Mouse (Mus musculus) layer of hippocampus, postnatal 14 days (tissue): ENCODE measurements around the gene Efr3b. TPM values are rescaled to one million over a fixed set of nuclear protein-coding genes. Genes with fewer than 3 reads are reported as not detected.
"Not testable (repeated sequence)": the region's sequence is repeated elsewhere in the genome, so short reads cannot be mapped to it uniquely, and the experiment has no call there.

Source experiments
- DNase-seq, 2 experiments: peaks; one replicate each; pipeline ENCODE4 v3.0.0; 2021 to 2022; ENCODE audit warnings: low spot score in 2 of 2, mixed read lengths in 1 of 2
- total RNA-seq, 2 experiments: library from RNA; stranded (reverse); gene quantifications; 2 replicates each; pipeline ENCODE4 v1.2.3; 2021

Gene Efr3b
- total RNA-seq, 2 experiments from 2014 or later, result 108 to 115 TPM

GRCm38 (mm10) chr12:3983736-3984135, 55.0 kb downstream of the Efr3b start:
- peak; percentile 80 to 87 for DNase-seq

DNA sequence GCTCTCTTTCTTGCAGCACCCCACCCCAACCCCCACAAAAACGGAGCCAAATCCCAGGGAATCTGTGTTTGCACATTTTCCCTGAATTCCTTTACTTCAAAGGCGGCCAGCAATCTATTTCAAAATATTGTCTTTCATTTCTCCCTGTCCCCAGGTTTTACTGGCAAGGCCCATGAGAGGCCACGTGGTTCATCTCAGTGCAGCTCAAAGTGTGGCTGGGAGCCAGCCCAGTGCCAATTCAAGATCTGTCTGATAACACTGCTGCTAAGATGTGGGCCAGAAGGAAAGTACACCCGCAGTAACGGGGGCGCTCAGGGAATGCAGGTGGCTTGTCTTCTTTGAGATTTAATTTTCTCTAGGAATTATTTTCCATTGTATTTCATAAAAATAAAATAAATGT, 56.5 kb downstream of the Efr3b start:
- DNase-seq, result peak in 1 of 2 experiments; percentile 36

GRCm38 (mm10) chr12:3981350-3982131, 57.2 kb downstream of the Efr3b start:
- peak; percentile 63 to 84 for DNase-seq

- DNase-seq, result no peak
Observed at GRCm38 (mm10) chr12:3980991-3981349, 57.7 kb downstream of the Efr3b start.

DNA sequence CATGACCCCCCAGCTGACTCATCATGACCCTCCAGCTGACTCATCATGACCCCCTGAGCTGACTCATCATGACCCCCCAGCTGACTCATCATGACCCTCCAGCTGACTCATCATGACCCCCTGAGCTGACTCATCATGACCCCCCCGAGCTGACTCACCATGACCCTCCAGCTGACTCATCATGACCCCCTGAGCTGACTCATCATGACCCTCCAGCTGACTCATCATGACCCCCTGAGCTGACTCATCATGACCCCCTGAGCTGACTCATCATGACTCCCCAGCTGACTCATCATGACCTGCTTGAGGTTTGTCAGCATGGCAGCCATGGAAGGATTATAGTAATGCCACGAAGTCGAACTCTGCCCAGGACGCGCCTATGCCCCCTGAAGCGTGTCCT, 65.5 kb downstream of the Efr3b start:
- DNase-seq, result not testable (repeated sequence)

DNA sequence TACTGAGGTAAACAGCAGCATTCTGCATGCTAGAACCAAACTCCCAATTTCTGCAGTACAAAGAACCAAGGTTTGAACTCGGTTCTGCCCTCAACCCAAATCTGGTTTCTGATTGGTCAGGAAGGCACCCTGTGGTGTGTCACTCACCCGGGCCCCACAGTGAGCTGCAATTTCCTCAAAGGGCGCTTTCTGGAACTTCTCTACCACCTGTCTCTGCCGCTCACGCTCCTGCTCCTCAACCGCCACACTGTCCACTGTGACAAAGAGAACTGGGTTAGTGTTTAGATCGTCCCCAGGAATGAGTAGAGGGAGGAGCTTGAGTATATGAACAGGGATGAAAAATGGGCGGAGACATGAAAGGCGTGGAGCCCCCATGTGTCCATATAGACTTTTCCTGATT, 70.3 kb downstream of the Efr3b start:
- DNase-seq, result no peak

DNA sequence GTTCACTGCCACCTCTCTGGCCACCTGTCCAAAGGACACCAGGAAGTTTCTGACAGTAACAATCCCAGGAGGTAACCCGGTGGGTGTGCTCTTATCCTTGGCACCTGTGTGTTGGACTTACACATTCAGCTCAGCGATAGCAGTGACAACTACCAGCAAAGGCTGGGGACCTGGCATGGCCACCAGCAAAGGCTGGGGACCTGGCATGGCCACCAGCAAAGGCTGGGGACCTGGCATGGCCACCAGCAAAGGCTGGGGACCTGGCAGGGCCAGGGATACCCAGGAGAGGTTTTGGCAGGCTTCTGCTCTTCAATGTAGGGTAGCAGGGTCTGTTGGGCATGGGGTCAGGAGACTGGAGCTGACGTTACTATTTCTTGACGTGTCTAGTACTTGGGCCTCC, 71.5 kb downstream of the Efr3b start:
- DNase-seq, result no peak

DNA sequence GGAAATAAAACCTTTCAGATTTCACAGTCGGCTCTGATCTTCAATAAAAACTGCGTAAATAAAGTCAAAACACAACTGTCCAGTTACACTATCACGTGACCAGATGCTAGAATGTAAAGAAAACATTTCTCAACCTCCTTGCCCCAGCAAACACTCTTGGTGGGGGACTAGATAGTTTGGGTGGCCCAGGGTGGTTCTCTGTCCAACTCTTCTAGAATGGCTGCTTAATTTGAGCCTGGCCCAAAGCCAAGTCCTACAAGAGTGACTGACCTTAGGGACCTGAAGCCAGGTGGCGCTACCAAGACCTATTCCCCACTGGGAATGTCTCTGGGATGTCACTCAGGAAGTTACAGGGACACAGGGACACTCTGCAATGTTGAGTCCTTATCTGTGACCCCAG, 78.2 kb downstream of the Efr3b start:
- DNase-seq, result no peak

- peak; percentile 82 to 88 for DNase-seq
Observed at GRCm38 (mm10) chr12:3959791-3960543, 78.7 kb downstream of the Efr3b start.

DNA sequence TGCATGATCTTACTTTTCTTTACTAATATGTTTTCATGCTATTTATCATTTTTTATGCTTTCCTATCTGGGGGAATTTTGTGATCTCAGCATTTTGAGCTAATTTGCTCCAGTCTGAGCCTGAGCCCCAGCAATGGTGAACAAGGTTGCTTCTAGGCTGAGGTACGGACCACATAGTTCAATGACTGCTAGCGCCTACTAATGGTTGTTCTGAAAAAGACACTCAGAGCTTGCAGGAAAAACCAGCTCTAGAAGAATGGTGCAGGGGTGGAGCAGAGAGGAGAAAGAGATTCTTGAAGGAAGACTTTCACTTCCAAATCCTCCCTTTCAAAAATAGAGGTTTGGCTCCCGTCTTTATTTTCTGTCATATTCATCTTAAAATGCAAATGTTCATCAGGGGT, 82.4 kb downstream of the Efr3b start:
- DNase-seq, result no peak

GRCm38 (mm10) chr12:3955371-3955770, 83.3 kb downstream of the Efr3b start:
- no peak for DNase-seq

- DNase-seq, result no peak
Observed at GRCm38 (mm10) chr12:3954651-3955050, 84.1 kb downstream of the Efr3b start, which contains the start of gene Pomc. Pomc (plus strand) TSS chr12:3954951.

DNA sequence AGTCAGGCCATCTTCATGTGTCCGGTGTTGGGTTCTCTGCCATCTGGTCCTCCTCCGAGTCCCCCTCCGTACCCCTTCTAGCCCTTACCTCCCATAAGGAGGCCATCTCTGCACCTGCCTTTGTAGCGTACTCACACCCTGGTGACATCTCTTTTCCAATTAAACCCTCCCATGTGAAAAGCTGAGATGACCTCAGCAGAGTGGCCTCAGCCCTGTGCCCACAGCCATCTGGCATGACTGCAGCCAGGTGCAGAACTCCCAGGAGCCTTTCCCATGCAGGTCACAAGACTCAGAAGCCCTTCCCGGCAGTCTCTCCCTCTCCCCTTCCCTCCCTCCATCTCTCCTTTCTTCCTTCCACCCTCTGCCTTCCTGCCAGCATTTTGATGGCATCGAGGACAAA, 91.2 kb downstream of the Efr3b start:
- DNase-seq, result no peak

GRCm38 (mm10) chr12:3944454-3945073, 94.2 kb downstream of the Efr3b start:
- DNase-seq, result no peak

DNA sequence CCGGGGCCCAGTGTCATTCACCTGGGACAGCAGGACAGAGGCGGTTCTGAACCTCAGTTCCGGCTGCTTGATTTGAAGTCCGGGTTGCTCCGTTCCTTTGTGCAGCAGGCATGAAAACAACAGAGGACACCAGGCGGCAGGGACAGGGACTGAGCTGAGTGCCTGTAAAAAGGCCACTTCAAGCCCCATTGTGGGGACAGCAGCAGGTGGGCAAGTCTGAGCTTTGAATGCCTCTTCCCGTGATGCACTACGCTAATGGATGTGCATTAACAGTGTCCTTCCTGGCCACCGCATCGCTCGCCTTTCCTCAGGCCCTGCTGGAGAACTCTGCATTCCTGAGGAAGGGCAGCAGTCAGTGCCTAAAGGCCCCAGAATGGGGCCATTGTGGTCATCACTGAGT, 96.7 kb downstream of the Efr3b start:
- DNase-seq, result no peak

DNA sequence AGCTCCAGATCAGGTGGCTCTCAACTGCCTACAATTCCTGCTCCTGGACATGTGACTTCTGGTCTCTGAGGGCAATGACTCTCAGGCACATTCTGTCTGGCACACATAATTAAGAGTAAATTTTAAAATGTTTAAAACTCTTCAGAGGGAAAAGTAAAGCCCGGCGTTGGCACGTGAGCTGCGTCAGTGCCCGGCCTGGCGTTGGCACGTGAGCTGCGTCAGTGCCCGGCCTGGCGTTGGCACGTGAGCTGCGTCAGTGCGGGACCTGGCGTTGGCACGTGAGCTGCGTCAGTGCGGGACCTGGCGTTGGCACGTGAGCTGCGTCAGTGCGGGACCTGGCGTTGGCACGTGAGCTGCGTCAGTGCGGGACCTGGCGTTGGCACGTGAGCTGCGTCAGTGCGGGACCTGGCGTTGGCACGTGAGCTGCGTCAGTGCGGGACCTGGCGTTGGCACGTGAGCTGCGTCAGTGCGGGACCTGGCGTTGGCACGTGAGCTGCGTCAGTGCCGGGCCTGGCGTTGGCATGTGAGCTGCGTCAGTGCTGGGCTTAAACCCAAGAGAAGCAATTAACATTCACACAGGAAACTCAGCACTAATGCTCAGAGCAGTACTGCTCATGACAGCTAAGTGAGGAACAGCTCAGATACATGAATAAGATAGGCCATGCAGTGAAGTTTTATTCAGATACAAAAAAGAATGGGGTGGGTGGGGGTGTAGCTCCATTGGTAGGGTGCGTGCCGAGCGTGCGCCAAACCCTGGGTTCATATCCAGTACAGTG, 108.4 kb downstream of the Efr3b start:
- peak; percentile 71 to 78 for DNase-seq

DNA sequence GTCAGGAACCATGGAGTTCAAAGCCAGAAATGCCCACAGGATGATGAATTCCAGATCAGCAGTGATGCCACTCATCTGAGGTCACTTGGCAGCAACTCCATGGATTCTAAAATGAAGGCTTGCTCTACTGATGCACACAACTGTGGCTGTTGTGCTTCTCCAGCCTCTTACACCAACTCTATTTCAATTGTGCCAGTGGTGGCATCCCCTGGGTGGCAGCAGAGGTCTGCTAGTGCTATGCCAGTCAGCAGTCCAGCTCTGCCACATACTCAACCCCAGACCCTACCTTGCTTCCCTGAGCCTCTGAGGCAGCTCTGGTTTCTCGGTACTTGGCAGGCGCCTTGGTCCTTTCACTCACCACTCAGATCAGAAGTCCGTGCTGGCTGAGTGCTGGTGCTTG, 109.9 kb downstream of the Efr3b start:
- peak in 1 of 2 experiments; percentile 49 for DNase-seq

DNA sequence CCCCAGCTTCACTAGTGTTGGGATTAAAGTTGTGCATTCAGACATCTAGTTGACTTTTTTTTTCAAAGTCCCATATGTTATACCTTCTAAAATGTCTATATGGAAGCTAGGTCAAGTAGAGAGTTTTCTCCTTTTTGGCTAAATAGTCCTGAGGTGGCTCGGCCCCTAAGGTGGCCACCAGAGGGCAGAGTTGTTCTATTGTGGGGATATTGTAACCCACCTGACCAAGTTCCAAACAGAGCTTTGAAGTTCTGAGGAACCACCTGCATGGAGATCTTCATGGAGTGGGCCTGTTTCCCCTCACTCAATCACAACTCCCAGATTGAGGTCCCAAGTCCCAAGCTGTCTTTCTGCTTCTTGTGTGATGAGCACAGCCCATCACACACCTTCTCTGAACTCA, 112.6 kb downstream of the Efr3b start:
- peak; percentile 33 to 59 for DNase-seq

DNA sequence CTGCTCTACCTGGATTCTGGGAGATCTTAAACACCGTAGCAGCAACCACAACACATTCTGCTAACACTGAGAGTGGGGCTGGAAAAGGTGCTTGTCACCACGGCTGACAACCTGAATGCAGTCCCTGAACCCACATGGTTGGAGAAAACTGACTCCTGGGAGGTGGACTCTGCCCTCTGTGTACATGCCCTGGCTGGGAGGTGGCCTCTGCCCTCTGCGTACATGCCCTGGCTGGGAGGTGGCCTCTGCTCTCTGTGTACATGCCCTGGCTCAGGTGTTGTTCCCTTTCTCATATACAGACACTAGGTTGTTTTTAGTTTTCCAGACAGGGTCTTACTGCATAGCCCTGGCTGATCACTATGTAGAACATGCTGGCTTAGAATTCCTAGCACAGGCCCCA, 119.3 kb downstream of the Efr3b start:
- DNase-seq, result no peak

DNA sequence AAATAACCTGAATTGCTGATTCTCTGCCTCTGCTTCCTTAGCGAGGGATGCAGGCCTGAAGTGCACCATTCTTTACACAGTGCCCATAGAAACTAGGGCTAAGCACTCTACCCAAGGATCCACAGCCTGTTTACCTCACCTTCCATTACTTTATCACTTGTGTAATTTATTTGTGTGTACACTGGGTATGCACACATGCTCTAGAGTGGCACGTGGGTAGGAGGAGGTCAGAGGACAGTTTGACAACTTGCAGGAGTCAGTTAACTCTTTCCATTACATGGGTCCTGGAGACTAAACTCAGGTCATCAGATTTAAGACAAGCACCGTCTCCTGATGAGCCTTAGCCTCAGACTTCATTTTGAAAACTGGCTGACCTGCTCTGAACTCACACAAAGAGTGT, 120.1 kb downstream of the Efr3b start:
- DNase-seq, result no peak

DNA sequence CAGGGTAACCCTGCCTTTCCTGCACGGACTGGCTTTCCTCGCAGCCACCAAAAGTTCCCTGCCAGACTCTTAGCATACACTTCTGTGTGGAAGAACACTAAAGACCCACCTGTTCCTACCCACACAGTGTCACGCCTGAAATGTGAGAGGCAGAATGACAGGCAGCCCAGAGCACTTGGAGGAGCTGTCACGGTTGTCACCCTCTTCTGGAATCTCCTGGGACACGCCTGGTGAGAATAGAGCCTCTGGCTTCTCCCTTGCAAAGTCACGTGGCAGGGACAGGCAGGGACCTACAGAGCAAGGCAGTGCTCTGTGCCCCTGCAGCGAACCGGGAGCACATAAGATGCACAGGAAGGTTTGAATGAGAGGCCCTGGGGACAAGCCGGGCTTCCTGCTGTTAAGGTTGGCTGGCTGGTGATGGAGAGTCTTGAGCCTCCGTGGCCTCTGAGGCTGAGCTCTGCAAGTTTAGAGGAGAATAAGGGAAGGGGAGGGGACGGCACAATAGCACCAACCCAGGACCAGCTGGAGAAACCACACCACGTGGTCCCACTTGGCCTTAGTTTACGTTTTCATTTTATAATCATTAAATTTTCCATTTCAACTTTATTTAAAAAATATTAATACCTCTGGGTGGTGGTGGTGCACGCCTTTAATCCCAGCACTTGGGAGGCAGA, 120.9 kb downstream of the Efr3b start:
- no peak for DNase-seq
